Mouse (Mus musculus): ENCODE measurements at regions not wholly inside any gene's neighbourhood (a gene's known extent, or its start where the extent isn't known, plus 50 kb on each side); places are given as distances from the start of the nearest gene placed in this dataset.

GRCm38 (mm10) chr11:26821091-26821490, 227.3 kb upstream of the Vrk2 start:
- H3K36me3 ChIP-seq (replicated peaks in 1 of 2; ENCODE audit: control insufficient read depth in 1 of 2, insufficient read depth in 1 of 2, low read length in 1 of 2) = no peaks in the 10 kb centered on the region
- H3K9ac ChIP-seq (ENCODE audit: insufficient read depth, low read depth) = no peak overlapping the region
- peaks cover 0 to 27% of the 10 kb centered on the region in 2 experiments; a peak in 2 of 4 replicates for H3K4me1 ChIP-seq (ENCODE audit: control insufficient read depth in 1 of 2, insufficient read depth in 2 of 2)
- H3K4me3 ChIP-seq (replicated peaks in 1 of 3; ENCODE audit: low read depth in 2 of 3, low read length in 2 of 3, poor library complexity in 1 of 3) = no peak overlapping the region
- no peak overlapping the region for H3K4me2 ChIP-seq (ENCODE audit: insufficient read depth, low read depth, poor library complexity, severe bottlenecking)
- in situ Hi-C loops (cut with MboI; ENCODE audit: low pct_ligation_motif_present, low pct_unique_long_range_greater_than_20kb, low sequenced_read_pairs) (no loop called here), dilution Hi-C loops (cut with MboI; ENCODE audit: extremely low pct_ligation_motif_present, extremely low pct_unique_long_range_greater_than_20kb, low sequenced_read_pairs) (no loop called here)
- no peak overlapping the region for H3K27ac ChIP-seq (ENCODE audit: insufficient read depth, low read depth)
- no peaks in the 10 kb centered on the region for H3K9me3 ChIP-seq (replicated peaks; ENCODE audit: low read length)
- TF ChIP-seq JUND (conservative IDR thresholded peaks at IDR 0.05; ENCODE audit: low read depth, low read length) (no peak), ETS1 (conservative IDR thresholded peaks at IDR 0.05; ENCODE audit: low read depth, low read length) (no peak), POLR2A (IDR thresholded peaks at IDR 0.05; ENCODE audit: low read depth, low read length) (no peak), SMC3 (IDR thresholded peaks at IDR 0.05; ENCODE audit: low read depth, low read length) (no peak), HCFC1 (IDR thresholded peaks at IDR 0.05; ENCODE audit: low read depth, low read length) (no peak), IRF4 (IDR thresholded peaks at IDR 0.05; ENCODE audit: low read depth, low read length) (no peak), KAT2A (IDR thresholded peaks at IDR 0.05; ENCODE audit: insufficient replicate concordance, low read length) (no peak), SIN3A (IDR thresholded peaks at IDR 0.05; ENCODE audit: low read length) (no peak), ZMIZ1 (IDR thresholded peaks at IDR 0.05; ENCODE audit: low read depth, low read length) (no peak), ELF1 (IDR thresholded peaks at IDR 0.05; ENCODE audit: low read depth, low read length) (no peak), BHLHE40 (IDR thresholded peaks at IDR 0.05; ENCODE audit: low read depth, low read length) (no peak), TCF12 (IDR thresholded peaks at IDR 0.05; ENCODE audit: low read depth, low read length) (no peak), MEF2A (IDR thresholded peaks at IDR 0.05; ENCODE audit: borderline replicate concordance, low read depth, low read length) (no peak), RAD21 (IDR thresholded peaks at IDR 0.05; ENCODE audit: low read depth, low read length) (no peak), MAX (IDR thresholded peaks at IDR 0.05; ENCODE audit: low read length) (no peak), ZKSCAN1 (IDR thresholded peaks at IDR 0.05; ENCODE audit: borderline replicate concordance, low read depth, low read length) (no peak), ZNF384 (IDR thresholded peaks at IDR 0.05; ENCODE audit: low read depth, low read length) (no peak)
- no peak for DNase-seq (ENCODE audit: extremely low read depth)
- H3K27me3 ChIP-seq (replicated peaks) = no peaks in the 10 kb centered on the region
- no peaks in the 10 kb centered on the region for H3K79me2 ChIP-seq (replicated peaks; ENCODE audit: control insufficient read depth, extremely low read depth, insufficient read depth, poor library complexity, severe bottlenecking)

GRCm38 (mm10) chr11:26817316-26817715, 223.5 kb upstream of the Vrk2 start:
- no peak overlapping the region for H3K9ac ChIP-seq (ENCODE audit: insufficient read depth, low read depth)
- H3K36me3 ChIP-seq (replicated peaks in 1 of 2; ENCODE audit: control insufficient read depth in 1 of 2, insufficient read depth in 1 of 2, low read length in 1 of 2) = no peaks in the 10 kb centered on the region
- dilution Hi-C loops (cut with MboI; ENCODE audit: extremely low pct_ligation_motif_present, extremely low pct_unique_long_range_greater_than_20kb, low sequenced_read_pairs) = no loop called here
- TF ChIP-seq EP300 (IDR thresholded peaks at IDR 0.05; ENCODE audit: low read length) (no peak), GABPA (IDR thresholded peaks at IDR 0.05; ENCODE audit: insufficient replicate concordance, low read depth, low read length) (no peak), RCOR1 (conservative IDR thresholded peaks at IDR 0.05; ENCODE audit: low read depth, low read length) (no peak), ZC3H11A (IDR thresholded peaks at IDR 0.05; ENCODE audit: low read depth, low read length) (no peak), ZMIZ1 (IDR thresholded peaks at IDR 0.05; ENCODE audit: low read depth, low read length) (no peak), PAX5 (IDR thresholded peaks at IDR 0.05; ENCODE audit: low read length) (no peak), ZKSCAN1 (IDR thresholded peaks at IDR 0.05; ENCODE audit: borderline replicate concordance, low read depth, low read length) (no peak), ETS1 (conservative IDR thresholded peaks at IDR 0.05; ENCODE audit: low read depth, low read length) (no peak)
- no peak overlapping the region for H3K4me3 ChIP-seq (replicated peaks in 1 of 3; ENCODE audit: low read depth in 2 of 3, low read length in 2 of 3, poor library complexity in 1 of 3)
- no peak overlapping the region for H3K4me2 ChIP-seq (ENCODE audit: insufficient read depth, low read depth, poor library complexity, severe bottlenecking)
- no peak for DNase-seq (ENCODE audit: extremely low read depth)
- no peaks in the 10 kb centered on the region for H3K27me3 ChIP-seq (replicated peaks)
- no peaks in the 10 kb centered on the region for H3K79me2 ChIP-seq (replicated peaks; ENCODE audit: control insufficient read depth, extremely low read depth, insufficient read depth, poor library complexity, severe bottlenecking)
- in situ Hi-C loops (cut with MboI; ENCODE audit: low pct_ligation_motif_present, low pct_unique_long_range_greater_than_20kb, low sequenced_read_pairs) = no loop called here
- H3K4me1 ChIP-seq (ENCODE audit: control insufficient read depth in 1 of 2, insufficient read depth in 2 of 2) = no peaks in the 10 kb centered on the region
- no peak overlapping the region for H3K27ac ChIP-seq (ENCODE audit: insufficient read depth, low read depth)
- H3K9me3 ChIP-seq (replicated peaks; ENCODE audit: low read length) = no peaks in the 10 kb centered on the region
